Mouse (Mus musculus) gastrocnemius, adult 2 months (tissue): ENCODE results near the gene Dnmt1. TPM values are rescaled to one million over a fixed set of nuclear protein-coding genes. Genes with fewer than 3 reads are reported as not detected.

Source experiments
- DNase-seq: peaks from one replicate; pipeline ENCODE4 v3.0.0; 2022
- H3K27ac ChIP-seq: fragments of 200-600 bp; 2 replicates; pipeline ENCODE4 v1.8.1; 2022; ENCODE audit warnings: mild to moderate bottlenecking
- H3K4me3 ChIP-seq: fragments of 200-600 bp; 2 replicates; pipeline ENCODE4 v1.8.1; 2022; ENCODE audit warnings: mild to moderate bottlenecking, moderate library complexity
- CTCF ChIP-seq: fragments of 200-600 bp; IDR thresholded peaks from 2 replicates; pipeline ENCODE4 v1.8.1; 2022; ENCODE audit warnings: antibody characterized with exemption, mild to moderate bottlenecking, moderate library complexity
- intact Hi-C: fragments of 180-260 bp; cut with DNase I; formaldehyde crosslinking; loops from one replicate; pipeline ENCODE4 v1.15.1; 2025
- microRNA-seq: library from miRNA; unstranded; fragments of <30 nt; microRNA quantifications from one replicate; pipeline ENCODE4 v1.2.0, GENCODE M21; 2021
- total RNA-seq, 2 experiments: library from RNA; stranded (reverse); gene quantifications; 2 replicates each; pipeline ENCODE4 v1.2.3; 2021

The Dnmt1 gene
- total RNA-seq, 2 experiments from 2014 or later = 5.2 to 7.9 TPM

GRCm38 (mm10) chr9:20869246-20869645, 90.4 kb downstream of the Dnmt1 start:
- peak overlapping the region; percentile 78 for H3K27ac ChIP-seq
- no peak for TF ChIP-seq CTCF
- intact Hi-C loops = no loop called here
- peak overlapping the region; percentile 76 for H3K4me3 ChIP-seq
- no peak for DNase-seq

- peak within 1 kb of the TSS; percentile 78 for H3K27ac ChIP-seq
- DNase-seq = peak; percentile 67
- H3K4me3 ChIP-seq = peak within 1 kb of the TSS; percentile 76
- no peak for TF ChIP-seq CTCF
- intact Hi-C loops = no loop called here
Observed at GRCm38 (mm10) chr9:20868448-20869001, 91.2 kb downstream of the Dnmt1 start, which contains the start of gene A230050P20Rik. TSS of gene A230050P20Rik (plus strand) at chr9:20868642.

- Histone ChIP-seq H3K27ac (no peak overlapping the region), H3K4me3 (no peak overlapping the region)
- intact Hi-C loops = no loop called here
- no peak for DNase-seq
- no peak for TF ChIP-seq CTCF
Observed at GRCm38 (mm10) chr9:20866879-20867278, 92.8 kb downstream of the Dnmt1 start.

GRCm38 (mm10) chr9:20862225-20862624, 97.5 kb downstream of the Dnmt1 start:
- intact Hi-C loops = no loop called here
- no peak for DNase-seq
- H3K27ac ChIP-seq = no peak overlapping the region
- H3K4me3 ChIP-seq = no peak overlapping the region
- TF ChIP-seq CTCF = no peak

GRCm38 (mm10) chr9:20861821-20862220, 97.9 kb downstream of the Dnmt1 start:
- DNase-seq = peak; percentile 37
- intact Hi-C loops = no loop called here

GRCm38 (mm10) chr9:20859926-20860325, 99.8 kb downstream of the Dnmt1 start:
- TF ChIP-seq CTCF = no peak
- intact Hi-C loops = no loop called here
- Histone ChIP-seq H3K27ac (no peak overlapping the region), H3K4me3 (no peak overlapping the region)
- no peak for DNase-seq

More at GRCm38 (mm10) chr9:20861821-20862220, 97.9 kb downstream of the Dnmt1 start:
- H3K4me3 ChIP-seq = no peak overlapping the region
- peak; percentile 57 for TF ChIP-seq CTCF
- H3K27ac ChIP-seq = no peak overlapping the region

Small RNA genes lying within 50 kb of the gene (microRNA-seq; reads per million reads assigned to microRNA genes)
- gene Mir7081 = not detected

Other genes starting within 250 kb of the Dnmt1 start
- under 1 TPM; 0.20 TPM for gene Olfm2, start 213.5 kb downstream of the Dnmt1 start, total RNA-seq
- gene Col5a3, start 144.8 kb downstream of the Dnmt1 start, total RNA-seq = 10 to 100 TPM; 12.8 to 22.5 TPM
- under 1 TPM in 1 of 2 experiments, not detected in 1; 0.56 TPM for gene Rdh8, start 141.4 kb downstream of the Dnmt1 start, total RNA-seq
- gene A230050P20Rik, start 91.2 kb downstream of the Dnmt1 start, total RNA-seq = 1 to 10 TPM; 2.1 to 2.3 TPM
- gene Angptl6, start 80.2 kb downstream of the Dnmt1 start, total RNA-seq = 1 to 10 TPM; 5.1 to 7.0 TPM
- gene Ppan, start 71.7 kb downstream of the Dnmt1 start, total RNA-seq = 1 to 10 TPM; 7.9 to 8.6 TPM
- 100 to 1,000 TPM in 1 of 2 experiments, 10 to 100 TPM in 1; 97.0 to 102 TPM for gene Eif3g, start 61.3 kb downstream of the Dnmt1 start, total RNA-seq
- gene S1pr2, start 16.9 kb upstream of the Dnmt1 start, total RNA-seq = 1 to 10 TPM; 2.0 to 2.3 TPM
- gene Mrpl4, start 42.9 kb upstream of the Dnmt1 start, total RNA-seq = 10 to 100 TPM; 51.8 to 70.0 TPM
- 1 to 10 TPM; 1.7 to 1.9 TPM for gene Icam1, start 56.1 kb upstream of the Dnmt1 start, total RNA-seq
- gene Icam4, start 69.5 kb upstream of the Dnmt1 start, total RNA-seq = 1 to 10 TPM; 1.2 to 2.2 TPM
- gene Icam5, start 72.2 kb upstream of the Dnmt1 start, total RNA-seq = not detected
- gene Zglp1, start 107.2 kb upstream of the Dnmt1 start, total RNA-seq = not detected
- gene Gm49373, start 113.2 kb upstream of the Dnmt1 start, total RNA-seq = under 1 TPM; 0.26 to 0.39 TPM
- 10 to 100 TPM; 39.0 to 49.0 TPM for gene Fdx1l, start 113.7 kb upstream of the Dnmt1 start, total RNA-seq
- gene Gm38431, start 132.1 kb upstream of the Dnmt1 start, total RNA-seq = 1 to 10 TPM; 1.2 to 1.6 TPM
- 10 to 100 TPM; 17.1 to 19.5 TPM for gene Raver1, start 132.1 kb upstream of the Dnmt1 start, total RNA-seq
- gene Tyk2, start 171.4 kb upstream of the Dnmt1 start, total RNA-seq = 1 to 10 TPM; 4.4 to 5.9 TPM
- gene Cdc37, start 190.1 kb upstream of the Dnmt1 start, total RNA-seq = 100 to 1,000 TPM; 116 to 139 TPM
- gene Pde4a, start 205.8 kb upstream of the Dnmt1 start, total RNA-seq = 10 to 100 TPM; 39.0 to 66.8 TPM